Mouse (Mus musculus) CH12.LX (cell line): ENCODE results near the gene 4933428G20Rik.
A peak's percentile ranks its signal among the peaks of the same experiment; 100 is the strongest.

ENCODE experiments used
- CTCF ChIP-seq, 2 experiments: IDR thresholded peaks in 1 of 2; conservative IDR thresholded peaks in 1 of 2; 2 replicates each; pipeline ENCODE4 v1.5.1; 2011 to 2012; ENCODE audit warnings: low read depth in 2 of 2, low read length in 2 of 2, improper control_type of control experiment in 1 of 2, inconsistent platforms in 1 of 2, mild to moderate bottlenecking in 1 of 2, moderate library complexity in 1 of 2
- MEF2A ChIP-seq: IDR thresholded peaks from 2 replicates; pipeline ENCODE4 v1.6.1; 2014; ENCODE audit warnings: low read depth, mild to moderate bottlenecking, inconsistent platforms, low read length, improper control_type of control experiment, borderline replicate concordance
- ZNF384 ChIP-seq: IDR thresholded peaks from 2 replicates; pipeline ENCODE4 v1.6.1; 2012; ENCODE audit warnings: low read depth, low read length, improper control_type of control experiment, inconsistent platforms

- TF ChIP-seq ZNF384 (no peak), CTCF (conservative IDR thresholded peaks at IDR 0.05 in 1 of 2, IDR thresholded peaks at IDR 0.05 in 1 of 2; ENCODE audit: low read depth in 2 of 2, low read length in 2 of 2) (peak; percentile 32 to 99; a peak in 3 of 4 replicates), MEF2A (no peak)
These were observed 31.5 kb upstream of the 4933428G20Rik start for GRCm38 (mm10) chr11:97531381-97532260.
